Mouse (Mus musculus): ENCODE measurements around the gene Trpv2. TPM values are rescaled to one million over a fixed set of nuclear protein-coding genes. Genes with fewer than 3 reads are reported as not detected.

Gene Trpv2
- polyA plus RNA-seq, 1 experiment: 4.1 TPM

DNA sequence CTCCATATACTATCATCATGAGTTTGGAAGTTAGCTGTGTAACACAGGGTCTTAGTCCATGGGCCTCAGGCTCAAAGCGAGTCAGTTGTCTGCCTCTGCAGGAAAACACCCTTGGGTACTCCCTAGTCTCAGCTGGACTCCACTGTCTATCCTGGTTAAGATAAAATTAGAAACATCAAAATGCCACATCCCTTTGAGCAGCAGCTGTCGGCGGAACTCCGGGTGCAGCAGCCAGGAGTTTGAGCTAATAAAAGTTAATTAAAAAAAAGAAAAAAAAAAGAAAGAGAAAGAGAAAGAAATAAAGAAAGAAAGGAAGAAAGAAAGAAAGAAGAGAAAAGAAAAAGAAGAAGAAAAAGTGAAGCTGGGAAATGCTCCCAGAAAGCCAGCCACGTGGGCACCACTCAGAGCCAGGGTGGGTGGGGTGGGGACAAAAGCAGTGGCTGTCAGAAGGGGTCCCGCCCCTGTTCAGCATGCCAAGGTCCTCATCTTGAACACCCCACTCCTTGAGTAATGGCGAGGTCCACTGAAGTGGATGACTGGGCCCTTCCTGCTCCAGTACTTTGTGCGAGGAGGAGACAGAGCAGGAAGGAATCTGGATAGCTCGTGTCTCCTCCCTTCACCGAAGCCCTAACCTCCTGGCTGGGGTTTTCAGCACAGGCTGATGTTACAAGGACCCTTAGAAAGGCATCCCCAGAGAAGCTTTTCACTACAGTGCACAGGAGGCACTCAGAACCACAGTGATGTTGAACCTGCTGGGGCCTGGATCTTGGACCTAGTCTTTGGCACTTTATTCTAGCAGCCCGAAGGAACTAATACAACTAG, 67.9 kb downstream of the Trpv2 start:
- DNase-seq: no peak
- Histone ChIP-seq H3K36me3 (ENCODE audit: control insufficient read depth, insufficient read depth, low read length) (no peaks in the 10 kb centered on the region), H3K27ac (ENCODE audit: insufficient read depth, low read depth, low read length) (no peak overlapping the region), H3K4me1 (ENCODE audit: control insufficient read depth, insufficient read depth, low read length) (peaks cover 12% of the 10 kb centered on the region), H3K4me3 (ENCODE audit: insufficient read depth, low read depth, low read length) (no peak overlapping the region), H3K27me3 (replicated peaks; ENCODE audit: control insufficient read depth, insufficient read depth, low read length) (no peaks in the 10 kb centered on the region)
- WGBS: 64% methylated on average over 11 of the region's 11 CpGs
- TF ChIP-seq POLR2A (IDR thresholded peaks at IDR 0.05; ENCODE audit: low read depth, low read length) (no peak), CTCF (conservative IDR thresholded peaks at IDR 0.05; ENCODE audit: insufficient read depth, insufficient read length, low read depth, low read length) (no peak)

DNA sequence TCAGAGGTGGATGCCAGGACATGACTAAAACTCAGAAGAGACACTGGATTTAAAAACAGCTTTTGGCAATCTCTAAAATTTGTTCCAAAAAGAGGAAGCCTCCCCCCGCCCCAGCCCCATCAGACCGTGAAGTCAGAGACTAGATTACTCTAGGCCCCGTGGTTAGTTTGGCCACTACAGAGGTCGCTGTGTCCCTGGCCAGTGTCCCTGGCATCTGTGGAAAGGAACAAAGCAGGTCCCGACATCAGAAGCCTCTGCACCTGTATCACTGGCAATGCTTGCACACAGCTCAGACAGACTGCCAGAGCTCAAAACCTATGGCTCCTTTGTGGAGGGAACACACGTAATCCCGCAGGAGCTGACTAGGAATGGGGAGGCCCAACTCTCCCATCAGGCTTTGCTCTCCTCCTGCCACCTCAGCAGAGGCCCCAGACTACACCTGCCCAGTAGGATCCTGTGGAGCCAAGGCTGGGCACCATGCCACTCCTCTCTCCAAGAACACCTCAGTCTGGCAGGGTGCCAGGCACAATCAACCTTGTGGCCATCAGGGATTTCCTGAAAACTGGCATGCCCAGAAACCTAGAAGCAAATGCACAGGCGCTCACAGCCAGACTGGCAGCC, 68.8 kb downstream of the Trpv2 start:
- DNase-seq: peak; percentile 92

DNA sequence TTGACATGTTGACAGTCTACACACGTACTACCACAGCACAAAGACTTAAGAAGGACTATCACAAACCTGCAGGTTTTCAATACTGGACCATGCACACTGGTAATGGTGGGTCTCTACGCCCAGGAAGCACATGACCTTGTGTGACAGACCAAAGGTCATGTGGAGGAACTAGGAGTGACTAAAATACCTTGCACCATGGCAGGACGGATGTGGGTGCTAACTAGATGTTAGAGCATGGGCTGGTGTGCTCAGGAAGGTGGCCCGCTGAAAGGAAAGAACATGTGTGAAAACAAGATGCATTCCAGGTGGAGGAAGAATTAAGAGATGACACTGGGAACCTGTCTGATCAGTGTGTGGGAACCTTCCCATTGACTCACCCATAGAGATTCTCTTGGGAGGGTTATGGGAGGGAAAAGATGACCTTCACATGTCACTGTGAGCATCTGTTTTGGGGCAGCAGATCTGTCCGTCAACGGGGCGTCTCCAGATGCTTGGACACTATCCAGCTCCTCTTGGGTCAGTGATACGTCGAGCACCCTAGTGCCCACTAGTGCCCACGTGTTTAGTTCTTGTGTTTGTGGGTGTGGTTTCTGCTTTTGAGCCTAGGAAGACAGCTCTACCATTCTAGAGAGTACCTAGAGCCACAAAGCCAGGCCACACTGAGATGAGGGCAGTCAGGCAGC, 69.5 kb downstream of the Trpv2 start:
- no peak overlapping the region for H3K27ac ChIP-seq (ENCODE audit: insufficient read depth, low read depth, low read length)
- TF ChIP-seq POLR2A (IDR thresholded peaks at IDR 0.05; ENCODE audit: low read depth, low read length): no peak

More for the DNA sequence above, 68.8 kb downstream of the Trpv2 start:
- 33% methylated on average over 8 of the region's 8 CpGs for WGBS
- peaks cover 12% of the 10 kb centered on the region for H3K4me1 ChIP-seq (ENCODE audit: control insufficient read depth, insufficient read depth, low read length)
- no peak for TF ChIP-seq POLR2A (IDR thresholded peaks at IDR 0.05; ENCODE audit: low read depth, low read length)
- TF ChIP-seq CTCF (conservative IDR thresholded peaks at IDR 0.05; ENCODE audit: insufficient read depth, insufficient read length, low read depth, low read length): no peak
- no peak overlapping the region for H3K4me3 ChIP-seq (ENCODE audit: insufficient read depth, low read depth, low read length)
- no peaks in the 10 kb centered on the region for H3K27me3 ChIP-seq (replicated peaks; ENCODE audit: control insufficient read depth, insufficient read depth, low read length)
- H3K36me3 ChIP-seq (ENCODE audit: control insufficient read depth, insufficient read depth, low read length): no peaks in the 10 kb centered on the region
- H3K27ac ChIP-seq (ENCODE audit: insufficient read depth, low read depth, low read length): peak overlapping the region; percentile 42; the same call in 1 of the 2 replicates

DNA sequence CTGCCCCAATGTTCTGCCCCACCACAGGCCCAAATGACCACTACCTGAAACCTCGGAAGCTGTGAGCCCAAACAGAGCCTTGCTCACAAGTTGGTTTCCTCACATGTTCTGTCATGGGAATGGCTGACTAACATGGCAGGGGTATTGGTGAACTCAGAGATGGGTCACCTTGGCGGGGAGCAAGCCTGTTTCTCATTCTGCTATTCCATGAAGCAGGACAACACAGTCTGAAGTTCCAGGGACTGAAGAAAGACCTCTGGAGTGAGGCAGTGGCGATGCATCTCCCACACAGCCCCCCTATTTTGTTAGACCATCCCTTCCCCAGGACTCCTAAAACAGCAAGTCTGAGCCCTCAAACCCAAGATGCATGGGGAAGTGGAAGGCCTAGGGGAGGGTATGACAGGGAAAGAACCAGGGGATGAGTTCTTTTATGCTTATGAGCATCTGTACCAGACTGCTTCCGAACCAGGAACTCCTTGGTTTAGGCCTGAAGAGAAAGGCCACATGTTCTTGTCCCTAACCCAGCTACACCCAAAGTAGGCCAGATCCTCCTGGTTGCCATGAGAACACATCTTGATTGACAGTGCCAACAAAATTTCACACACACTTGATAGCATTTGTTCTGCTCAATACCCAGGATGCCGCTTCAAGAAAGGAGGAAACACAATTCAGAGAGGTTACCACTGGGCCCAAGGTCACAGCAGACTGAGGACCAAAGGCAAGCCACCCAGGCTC, 70.5 kb downstream of the Trpv2 start:
- DNase-seq: no peak
- H3K27me3 ChIP-seq (replicated peaks; ENCODE audit: control insufficient read depth, insufficient read depth, low read length): no peaks in the 10 kb centered on the region
- WGBS: 92% methylated on average over 5 of the region's 5 CpGs
- H3K27ac ChIP-seq (ENCODE audit: insufficient read depth, low read depth, low read length): no peak overlapping the region
- no peaks in the 10 kb centered on the region for H3K36me3 ChIP-seq (ENCODE audit: control insufficient read depth, insufficient read depth, low read length)
- peaks cover 12% of the 10 kb centered on the region for H3K4me1 ChIP-seq (ENCODE audit: control insufficient read depth, insufficient read depth, low read length)
- TF ChIP-seq POLR2A (IDR thresholded peaks at IDR 0.05; ENCODE audit: low read depth, low read length) (no peak), CTCF (conservative IDR thresholded peaks at IDR 0.05; ENCODE audit: insufficient read depth, insufficient read length, low read depth, low read length) (no peak)
- H3K4me3 ChIP-seq (ENCODE audit: insufficient read depth, low read depth, low read length): no peak overlapping the region

More for the DNA sequence above, 69.5 kb downstream of the Trpv2 start:
- 71% methylated on average over 10 of the region's 10 CpGs for WGBS
- H3K27me3 ChIP-seq (replicated peaks; ENCODE audit: control insufficient read depth, insufficient read depth, low read length): no peaks in the 10 kb centered on the region
- no peaks in the 10 kb centered on the region for H3K36me3 ChIP-seq (ENCODE audit: control insufficient read depth, insufficient read depth, low read length)
- peaks cover 12% of the 10 kb centered on the region for H3K4me1 ChIP-seq (ENCODE audit: control insufficient read depth, insufficient read depth, low read length)
- no peak overlapping the region for H3K4me3 ChIP-seq (ENCODE audit: insufficient read depth, low read depth, low read length)
- DNase-seq: no peak

DNA sequence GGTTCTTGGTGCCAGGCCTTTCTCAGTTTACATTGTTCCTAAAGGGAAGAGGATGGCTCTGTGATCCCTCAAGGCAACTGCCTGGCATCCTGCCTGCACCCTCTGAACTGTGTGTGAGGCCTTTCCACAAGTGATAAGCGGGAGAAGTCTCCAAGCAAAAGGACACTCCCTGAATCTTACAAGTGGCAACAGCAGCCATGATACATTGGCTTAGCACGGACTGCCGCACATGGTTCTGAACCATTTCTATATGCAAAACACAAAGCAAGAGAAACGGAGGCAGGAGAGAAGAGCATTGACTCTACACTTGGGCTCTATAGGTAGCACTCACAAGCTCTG, 71.0 kb downstream of the Trpv2 start:
- 92% methylated on average over 4 of the region's 4 CpGs for WGBS
- Histone ChIP-seq H3K4me3 (ENCODE audit: insufficient read depth, low read depth, low read length) (no peak overlapping the region), H3K4me1 (ENCODE audit: control insufficient read depth, insufficient read depth, low read length) (peaks cover 12% of the 10 kb centered on the region), H3K36me3 (ENCODE audit: control insufficient read depth, insufficient read depth, low read length) (no peaks in the 10 kb centered on the region), H3K27ac (ENCODE audit: insufficient read depth, low read depth, low read length) (0 out of 2 replicates have a peak overlapping the region, but pooled peaks have one; percentile 17), H3K27me3 (replicated peaks; ENCODE audit: control insufficient read depth, insufficient read depth, low read length) (no peaks in the 10 kb centered on the region)
- no peak for DNase-seq
- no peak for TF ChIP-seq CTCF (conservative IDR thresholded peaks at IDR 0.05; ENCODE audit: insufficient read depth, insufficient read length, low read depth, low read length)
- TF ChIP-seq POLR2A (IDR thresholded peaks at IDR 0.05; ENCODE audit: low read depth, low read length): no peak

DNA sequence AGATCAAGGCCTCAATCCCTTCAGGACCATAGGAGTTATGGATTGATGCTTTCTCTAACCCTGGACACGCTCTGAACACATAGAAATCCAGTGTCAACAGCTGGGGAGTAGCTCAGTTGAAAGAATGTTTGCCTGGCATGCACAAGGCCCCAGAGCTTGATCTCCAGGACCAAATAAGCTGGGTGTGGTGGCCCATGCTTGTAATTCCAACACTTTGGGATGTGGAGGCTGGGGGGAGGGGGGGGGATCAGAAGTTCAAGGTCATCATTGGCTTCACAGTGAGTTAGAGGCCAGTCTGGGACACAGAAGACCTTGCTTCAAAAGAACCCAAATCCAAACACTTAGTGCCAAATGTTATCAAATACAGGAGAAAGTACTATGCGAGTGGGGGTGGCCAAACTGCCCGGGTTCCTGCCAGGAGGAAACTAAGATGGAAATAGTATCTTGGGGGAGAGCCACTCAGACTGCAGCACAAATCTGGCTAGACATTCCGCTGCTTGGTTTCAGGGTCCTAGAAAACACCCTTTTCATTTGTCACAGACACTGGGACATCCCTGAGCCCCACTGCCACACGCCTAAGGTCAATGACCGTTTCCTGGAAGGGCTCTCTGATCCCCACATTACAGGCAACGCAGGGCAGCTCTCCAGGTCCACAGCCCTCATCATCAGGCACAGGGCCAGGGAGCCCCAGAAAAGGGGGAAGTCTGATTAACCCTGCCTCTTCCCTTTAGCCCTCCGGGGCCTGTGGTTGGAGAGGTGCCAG, 71.6 kb downstream of the Trpv2 start:
- TF ChIP-seq POLR2A (IDR thresholded peaks at IDR 0.05; ENCODE audit: low read depth, low read length) (no peak), CTCF (conservative IDR thresholded peaks at IDR 0.05; ENCODE audit: insufficient read depth, insufficient read length, low read depth, low read length) (no peak)

More for the DNA sequence above, 71.6 kb downstream of the Trpv2 start:
- no peaks in the 10 kb centered on the region for H3K27me3 ChIP-seq (replicated peaks; ENCODE audit: control insufficient read depth, insufficient read depth, low read length)
- H3K36me3 ChIP-seq (ENCODE audit: control insufficient read depth, insufficient read depth, low read length): no peaks in the 10 kb centered on the region
- no peak for DNase-seq
- peak overlapping the region; percentile 17; the same call in 1 of the 2 replicates for H3K27ac ChIP-seq (ENCODE audit: insufficient read depth, low read depth, low read length)
- H3K4me1 ChIP-seq (ENCODE audit: control insufficient read depth, insufficient read depth, low read length): peaks cover 12% of the 10 kb centered on the region
- 0 out of 2 replicates have a peak overlapping the region, but pooled peaks have one; percentile 8 for H3K4me3 ChIP-seq (ENCODE audit: insufficient read depth, low read depth, low read length)
- 40% methylated on average over 8 of the region's 8 CpGs for WGBS
